Mouse (Mus musculus) midbrain, embryonic 15.5 days (tissue): ENCODE results near the gene Zdhhc5. TPM values are rescaled to one million over a fixed set of nuclear protein-coding genes. Genes with fewer than 3 reads are reported as not detected.

Experiments
- ATAC-seq: fragments of 200-750 bp; cut with Nextera tagmentation; replicated peaks from 2 replicates; pipeline ENCODE4 v1.8.0; 2017; ENCODE audit warnings: moderate TSS enrichment
- H3K27ac ChIP-seq: fragments of 300-500 bp; sonication (generic); 2 replicates; pipeline ENCODE4 v1.5.1; 2015; ENCODE audit warnings: mild to moderate bottlenecking, inconsistent platforms
- H3K27me3 ChIP-seq: fragments of 300-500 bp; sonication (generic); replicated peaks from 2 replicates; pipeline ENCODE4 v1.6.1; 2015; ENCODE audit warnings: inconsistent platforms
- H3K36me3 ChIP-seq: fragments of 300-500 bp; sonication (generic); replicated peaks from 2 replicates; pipeline ENCODE4 v1.6.1; 2015; ENCODE audit warnings: inconsistent platforms
- H3K4me1 ChIP-seq: fragments of 300-500 bp; sonication (generic); 2 replicates; pipeline ENCODE4 v1.6.1; 2015; ENCODE audit warnings: inconsistent platforms
- H3K4me2 ChIP-seq: fragments of 300-500 bp; sonication (generic); 2 replicates; pipeline ENCODE4 v1.6.1; 2015; ENCODE audit warnings: inconsistent platforms, mild to moderate bottlenecking, moderate library complexity
- H3K4me3 ChIP-seq: fragments of 300-500 bp; sonication (generic); 2 replicates; pipeline ENCODE4 v1.5.1; 2015; ENCODE audit warnings: mild to moderate bottlenecking, inconsistent platforms
- H3K9ac ChIP-seq: fragments of 300-500 bp; sonication (generic); 2 replicates; pipeline ENCODE4 v1.6.1; 2015; ENCODE audit warnings: mild to moderate bottlenecking, inconsistent platforms
- H3K9me3 ChIP-seq: fragments of 300-500 bp; sonication (generic); 2 replicates; pipeline ENCODE4 v1.6.1; 2016; ENCODE audit warnings: inconsistent platforms
- WGBS: fragments of 180-500 bp; shearing (Covaris S2); methylation state at CpG from one replicate; pipeline ENCODE4 v1.1.7; 2015; ENCODE audit warnings: mixed read lengths; 5-methylcytosine and 5-hydroxymethylcytosine counted together
- polyA plus RNA-seq: library from polyadenylated mRNA; unstranded; fragments of >200 nt; fragmentation: Nextera tagmentation; extraction: Ambion mirVana; gene quantifications from 2 replicates; pipeline ENCODE4 v1.2.1, GENCODE M21; 2015

The Zdhhc5 gene
- polyA plus RNA-seq, 1 experiment from 2014 or later: 19.9 TPM

GRCm38 (mm10) chr2:84742451-84743283 is 27.7 kb upstream of the Zdhhc5 start:
- ATAC-seq: peak; percentile 63
- Histone ChIP-seq H3K36me3 (no peaks in the 10 kb centered on the region), H3K4me3 (peak overlapping the region; percentile 97), H3K4me2 (peak overlapping the region; percentile 94), H3K27ac (peak overlapping the region; percentile 98), H3K27me3 (no peaks in the 10 kb centered on the region), H3K4me1 (peaks cover 57% of the 10 kb centered on the region), H3K9ac (peak overlapping the region; percentile 96), H3K9me3 (no peaks in the 10 kb centered on the region)
- under 1% methylated on average over 23 of the region's 26 CpGs for WGBS

- H3K4me3 ChIP-seq: peak overlapping the region; percentile 97
- peaks cover 64% of the 10 kb centered on the region for H3K4me1 ChIP-seq
- H3K27ac ChIP-seq: peak overlapping the region; percentile 98
- no peaks in the 10 kb centered on the region for H3K27me3 ChIP-seq
- WGBS: 3% methylated on average over 5 of the region's 5 CpGs
- H3K9ac ChIP-seq: peak overlapping the region; percentile 96; the same call in 1 of the 2 replicates
- H3K4me2 ChIP-seq: peak overlapping the region; percentile 94
- no peaks in the 10 kb centered on the region for H3K9me3 ChIP-seq
- ATAC-seq: no peak
- H3K36me3 ChIP-seq: no peaks in the 10 kb centered on the region
Observed at GRCm38 (mm10) chr2:84741841-84742450, 27.0 kb upstream of the Zdhhc5 start.

DNA sequence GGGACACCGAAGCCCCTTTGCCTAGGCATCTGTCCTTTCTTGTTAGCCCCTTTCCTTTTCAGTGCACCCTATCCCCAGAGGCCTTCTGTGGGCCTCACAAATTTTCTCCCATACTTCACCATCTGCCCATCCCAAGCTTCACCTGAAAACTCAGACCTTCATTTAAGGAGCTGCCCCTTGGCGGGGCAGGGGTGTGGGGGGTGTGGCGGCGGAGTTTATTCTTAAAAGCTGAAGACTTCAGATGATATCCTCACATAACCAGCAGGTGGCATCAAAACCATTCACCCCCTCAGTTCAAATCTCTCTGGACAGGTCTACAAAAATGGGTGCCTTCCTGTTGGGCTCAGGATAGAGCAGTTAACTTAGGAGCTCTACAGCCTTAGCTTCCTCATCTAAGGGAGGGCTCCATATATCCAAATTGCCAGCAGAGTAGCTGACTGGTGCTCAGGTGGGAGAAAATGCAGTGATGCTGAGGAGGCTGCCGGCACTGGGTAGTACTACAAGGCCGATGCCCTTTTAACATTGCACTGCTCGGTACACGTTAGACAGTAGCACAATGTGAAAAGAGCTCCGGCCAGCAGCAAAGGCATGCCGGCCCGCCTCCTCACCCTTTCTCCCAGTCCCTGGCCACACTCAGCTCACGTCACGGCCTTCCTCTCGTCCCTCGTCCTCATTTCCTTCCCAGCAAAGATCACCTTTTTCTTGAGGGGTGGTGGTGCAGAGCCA is 25.8 kb upstream of the Zdhhc5 start:
- Histone ChIP-seq H3K9me3 (no peaks in the 10 kb centered on the region), H3K27me3 (no peaks in the 10 kb centered on the region), H3K9ac (no peak overlapping the region), H3K36me3 (no peaks in the 10 kb centered on the region), H3K27ac (peak overlapping the region; percentile 32; the same call in 1 of the 2 replicates), H3K4me2 (peak overlapping the region; percentile 94), H3K4me3 (no peak overlapping the region), H3K4me1 (peaks cover 76% of the 10 kb centered on the region)
- WGBS: 69% methylated on average over 15 of the region's 15 CpGs
- ATAC-seq: no peak

- Histone ChIP-seq H3K27me3 (no peaks in the 10 kb centered on the region), H3K4me2 (peak overlapping the region; percentile 78), H3K4me1 (peaks cover 83% of the 10 kb centered on the region), H3K9ac (no peak overlapping the region), H3K36me3 (no peaks in the 10 kb centered on the region), H3K9me3 (no peaks in the 10 kb centered on the region), H3K4me3 (no peak overlapping the region), H3K27ac (no peak overlapping the region)
- WGBS: 4% methylated on average over 12 of the region's 12 CpGs
- ATAC-seq: no peak
Observed at GRCm38 (mm10) chr2:84738271-84738911, 23.4 kb upstream of the Zdhhc5 start.

GRCm38 (mm10) chr2:84737451-84737925 is 22.5 kb upstream of the Zdhhc5 start:
- Histone ChIP-seq H3K4me1 (peaks cover 84% of the 10 kb centered on the region), H3K9ac (0 out of 2 replicates have a peak overlapping the region, but pooled peaks have one; percentile 16), H3K27ac (peak overlapping the region; percentile 43), H3K4me2 (peak overlapping the region; percentile 78), H3K27me3 (no peaks in the 10 kb centered on the region), H3K9me3 (no peaks in the 10 kb centered on the region), H3K4me3 (peak overlapping the region; percentile 62), H3K36me3 (no peaks in the 10 kb centered on the region)
- WGBS: 9% methylated on average over 8 of the region's 8 CpGs
- ATAC-seq: 0 out of 2 replicates have a peak, but pooled peaks have one; percentile 0

DNA sequence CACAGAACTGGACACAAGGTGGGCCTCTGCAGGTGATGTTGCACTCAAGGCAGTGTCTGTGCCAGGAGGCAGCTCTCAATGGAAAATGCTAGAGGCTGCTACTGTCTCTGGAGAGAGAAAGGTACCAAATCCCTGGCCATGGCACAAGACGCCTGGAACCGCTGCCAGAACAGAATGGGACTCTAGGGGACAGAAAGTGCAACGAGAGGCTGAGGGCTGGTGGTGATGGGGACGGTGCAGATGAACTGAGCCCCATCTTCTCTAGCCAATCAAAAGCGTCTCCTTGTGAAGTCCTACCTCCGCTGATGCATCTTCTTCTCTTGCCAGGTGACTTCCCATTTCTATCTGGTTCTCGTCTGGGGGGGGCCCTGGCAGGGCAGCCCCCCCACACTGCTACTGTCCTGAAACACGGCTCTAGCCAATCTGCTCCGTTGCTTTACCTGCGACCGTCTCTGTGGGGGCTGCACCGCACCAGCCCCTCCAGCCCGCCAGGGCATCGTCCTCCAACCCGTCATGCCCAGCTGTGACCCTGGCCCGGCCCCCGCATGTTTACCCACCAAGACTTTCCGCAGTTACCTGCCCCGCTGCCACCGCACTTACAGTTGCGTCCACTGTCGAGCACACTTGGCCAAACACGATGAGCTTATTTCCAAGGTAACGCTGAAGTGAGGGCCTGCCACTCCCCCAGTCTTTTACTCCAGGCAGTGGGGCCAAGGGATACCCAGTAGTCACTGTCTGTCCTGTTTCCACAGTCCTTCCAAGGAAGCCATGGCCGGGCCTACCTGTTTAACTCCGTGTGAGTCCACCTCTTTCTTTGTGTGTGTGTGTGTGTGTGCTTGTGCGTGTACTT is 21.6 kb upstream of the Zdhhc5 start:
- Histone ChIP-seq H3K4me2 (peak overlapping the region; percentile 78), H3K27me3 (no peaks in the 10 kb centered on the region), H3K27ac (peak overlapping the region; percentile 21; the same call in 1 of the 2 replicates), H3K9me3 (no peaks in the 10 kb centered on the region), H3K4me3 (peak overlapping the region; percentile 62), H3K9ac (peak overlapping the region; percentile 30), H3K4me1 (peaks cover 74% of the 10 kb centered on the region), H3K36me3 (no peaks in the 10 kb centered on the region)
- no peak for ATAC-seq
- WGBS: 6% methylated on average over 27 of the region's 27 CpGs

- 19% methylated on average over 7 of the region's 7 CpGs for WGBS
- no peaks in the 10 kb centered on the region for H3K27me3 ChIP-seq
- no peaks in the 10 kb centered on the region for H3K9me3 ChIP-seq
- peak overlapping the region; percentile 78 for H3K4me2 ChIP-seq
- peak overlapping the region; percentile 65 for H3K9ac ChIP-seq
- peak overlapping the region; percentile 62 for H3K4me3 ChIP-seq
- H3K27ac ChIP-seq: peak overlapping the region; percentile 83
- H3K4me1 ChIP-seq: peaks cover 63% of the 10 kb centered on the region
- ATAC-seq: 0 out of 2 replicates have a peak, but pooled peaks have one; percentile 1
- no peaks in the 10 kb centered on the region for H3K36me3 ChIP-seq
Observed at GRCm38 (mm10) chr2:84735346-84735920, 20.5 kb upstream of the Zdhhc5 start.

DNA sequence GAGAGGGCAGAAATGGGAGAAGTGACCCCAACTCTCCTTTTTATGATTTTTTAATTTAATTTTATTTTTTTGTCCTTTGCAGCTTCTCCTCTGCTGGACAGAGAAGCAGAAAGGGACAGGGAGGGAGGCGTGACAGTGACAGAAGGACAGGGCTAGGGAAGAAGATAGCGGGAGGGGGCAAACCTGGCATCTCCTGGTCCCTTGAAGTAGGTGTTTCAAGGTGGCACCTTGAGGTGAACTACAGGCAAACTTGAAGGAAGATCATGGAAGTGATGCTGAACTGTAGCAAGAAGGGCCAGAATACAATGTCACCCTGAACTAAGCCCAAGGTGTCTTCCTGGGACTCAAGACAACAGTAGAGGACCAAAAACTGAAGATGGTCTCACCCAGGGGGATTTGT is 19.9 kb upstream of the Zdhhc5 start:
- Histone ChIP-seq H3K36me3 (no peaks in the 10 kb centered on the region), H3K27ac (peak overlapping the region; percentile 83), H3K27me3 (no peaks in the 10 kb centered on the region), H3K4me3 (peak overlapping the region; percentile 62), H3K9ac (peak overlapping the region; percentile 65), H3K4me1 (peaks cover 58% of the 10 kb centered on the region), H3K9me3 (no peaks in the 10 kb centered on the region), H3K4me2 (peak overlapping the region; percentile 78)
- no peak for ATAC-seq
- 2% methylated on average over 2 of the region's 2 CpGs for WGBS

- Histone ChIP-seq H3K4me3 (peak overlapping the region; percentile 62), H3K36me3 (no peaks in the 10 kb centered on the region), H3K4me1 (peaks cover 55% of the 10 kb centered on the region), H3K9ac (peak overlapping the region; percentile 65), H3K9me3 (no peaks in the 10 kb centered on the region), H3K27ac (peak overlapping the region; percentile 83), H3K4me2 (peak overlapping the region; percentile 78), H3K27me3 (no peaks in the 10 kb centered on the region)
- ATAC-seq: peak; percentile 67
- WGBS: 0% methylated on average over 11 of the region's 11 CpGs
Observed at GRCm38 (mm10) chr2:84734351-84734864, 19.4 kb upstream of the Zdhhc5 start.

DNA sequence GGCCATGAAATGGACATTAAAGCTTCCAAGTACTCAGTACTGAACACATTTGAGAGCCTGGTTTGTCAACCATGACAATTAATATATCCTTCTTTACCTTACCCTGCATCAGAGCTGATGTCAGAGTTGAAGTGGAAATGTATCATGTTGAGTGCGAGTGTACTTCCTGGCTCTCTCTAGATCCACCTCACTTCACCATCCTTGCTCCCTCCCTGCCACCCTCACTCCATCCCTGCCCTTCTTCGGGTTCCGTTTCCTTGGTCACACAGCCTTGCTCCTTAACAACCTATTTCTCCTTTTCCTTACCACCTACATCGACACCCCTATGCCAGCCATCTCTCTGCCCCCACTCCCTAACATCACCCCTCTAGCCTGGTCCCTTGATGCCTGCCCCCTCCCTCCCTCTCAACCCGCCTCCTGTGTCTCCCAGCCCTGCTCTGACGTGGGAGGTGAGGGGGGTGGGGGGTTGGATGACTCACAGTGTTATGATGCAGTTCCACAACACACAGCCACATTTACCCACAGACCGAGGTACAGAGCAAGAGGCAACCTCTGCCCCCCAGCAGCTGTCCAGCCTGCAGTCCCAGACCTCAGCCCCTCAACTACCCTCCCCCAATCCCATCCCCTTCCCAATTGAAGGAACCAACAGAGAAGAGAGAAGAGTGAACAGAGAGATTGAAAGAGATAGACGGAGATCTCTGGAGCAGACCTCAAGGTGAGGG is 18.8 kb upstream of the Zdhhc5 start, which contains the start of gene Ypel4:
Gene Ypel4 (plus strand): TSS at position 480 of the 722 bp plus-strand sequence.
- no peaks in the 10 kb centered on the region for H3K36me3 ChIP-seq
- no peaks in the 10 kb centered on the region for H3K9me3 ChIP-seq
- no peaks in the 10 kb centered on the region for H3K27me3 ChIP-seq
- ATAC-seq: peak; percentile 83
- peak within 1 kb of the TSS; percentile 83 for H3K27ac ChIP-seq
- peak within 1 kb of the TSS; percentile 65 for H3K9ac ChIP-seq
- H3K4me2 ChIP-seq: peak within 1 kb of the TSS; percentile 78
- peak within 1 kb of the TSS; percentile 62 for H3K4me3 ChIP-seq
- peaks cover 48% of the 10 kb centered on the region for H3K4me1 ChIP-seq
- WGBS: 0% methylated on average over 8 of the region's 8 CpGs
